Comparison of ENCODE assay signal across 18 mouse cellular contexts in genomic region chrX:57708501-57708900, GRCm38 (mm10).
DNase-seq lines count a peak whose midpoint lies in the region; ATAC-seq and TF ChIP-seq lines count a peak whose summit lies in the region.
"Had no signal": no experiment of that assay in that cellular context is flagged by ENCODE, and none has a peak within 500 bp of the region (broad histone marks: within the 10 kb centered on the region; RNA-seq: fewer than 3 reads in every experiment).

No protein-coding gene starts in this region.

- no peaks in the 10 kb centered on the region for H3K4me1 ChIP-seq in embryonic facial prominence, embryonic 11.5 days (ENCODE audit: control insufficient read depth, insufficient read depth, low read length)
- no peaks in the 10 kb centered on the region for H3K4me1 ChIP-seq in embryonic facial prominence, embryonic 10.5 days
- no peaks in the 10 kb centered on the region for H3K4me1 ChIP-seq in neural tube, embryonic 13.5 days (replicated peaks)
- H3K4me1 ChIP-seq in hindbrain, embryonic 15.5 days (replicated peaks) = no peaks in the 10 kb centered on the region
- no peaks in the 10 kb centered on the region for H3K4me1 ChIP-seq in midbrain, embryonic 15.5 days
- no peaks in the 10 kb centered on the region for H3K4me1 ChIP-seq in thymus, adult 2 months (replicated peaks; ENCODE audit: control insufficient read depth, insufficient read depth, low read length)
- H3K4me1 ChIP-seq: embryonic facial prominence, embryonic 12.5 days; liver, embryonic 15.5 days; stomach, embryonic 15.5 days had no signal

- no peaks in the 10 kb centered on the region for H3K27me3 ChIP-seq in embryonic facial prominence, embryonic 11.5 days (ENCODE audit: control insufficient read depth, insufficient read depth, low read length)
- H3K27me3 ChIP-seq in embryonic facial prominence, embryonic 10.5 days (replicated peaks; ENCODE audit: low read depth, poor library complexity, severe bottlenecking) = peaks cover 13% of the 10 kb centered on the region; the same call in 1 of the 2 replicates
- H3K27me3 ChIP-seq in neural tube, embryonic 13.5 days = no peaks in the 10 kb centered on the region
- no peaks in the 10 kb centered on the region for H3K27me3 ChIP-seq in hindbrain, embryonic 15.5 days
- H3K27me3 ChIP-seq in midbrain, embryonic 15.5 days (replicated peaks) = no peaks in the 10 kb centered on the region
- H3K27me3 ChIP-seq in thymus, adult 2 months (ENCODE audit: control insufficient read depth, insufficient read depth, low read length) = no peaks in the 10 kb centered on the region
- H3K27me3 ChIP-seq: embryonic facial prominence, embryonic 12.5 days; liver, embryonic 15.5 days; stomach, embryonic 15.5 days had no signal

- ATAC-seq in embryonic facial prominence, embryonic 11.5 days (replicated peaks; ENCODE audit: insufficient number of reproducible peaks, low FRiP score, low TSS enrichment, low read depth) = no peak
- ATAC-seq in neural tube, embryonic 13.5 days (ENCODE audit: low read depth) = no peak
- ATAC-seq in hindbrain, embryonic 15.5 days (ENCODE audit: low FRiP score, low read depth) = no peak
- ATAC-seq in midbrain, embryonic 15.5 days (replicated peaks) = no peak

- no peak for TF ChIP-seq CTCF in thymus, adult 2 months (IDR thresholded peaks at IDR 0.05; ENCODE audit: borderline replicate concordance, control insufficient read depth, extremely low read depth, insufficient read depth, low read length, poor library complexity)

- H3K27ac ChIP-seq in embryonic facial prominence, embryonic 11.5 days (replicated peaks; ENCODE audit: low read depth, low read length) = no peak overlapping the region
- H3K27ac ChIP-seq in embryonic facial prominence, embryonic 10.5 days (replicated peaks) = no peak overlapping the region
- no peak overlapping the region for H3K27ac ChIP-seq in neural tube, embryonic 13.5 days (replicated peaks)
- no peak overlapping the region for H3K27ac ChIP-seq in hindbrain, embryonic 15.5 days (replicated peaks)
- H3K27ac ChIP-seq in midbrain, embryonic 15.5 days = 0 out of 2 replicates have a peak overlapping the region, but pooled peaks have one; percentile 11
- H3K27ac ChIP-seq in thymus, adult 2 months (ENCODE audit: control insufficient read depth, insufficient read depth, low read length) = no peak overlapping the region
- H3K27ac ChIP-seq: embryonic facial prominence, embryonic 12.5 days; liver, embryonic 15.5 days; stomach, embryonic 15.5 days had no signal

- no peaks in the 10 kb centered on the region for H3K36me3 ChIP-seq in embryonic facial prominence, embryonic 11.5 days (replicated peaks; ENCODE audit: control insufficient read depth, insufficient read depth, low read depth, low read length)
- no peaks in the 10 kb centered on the region for H3K36me3 ChIP-seq in embryonic facial prominence, embryonic 10.5 days (replicated peaks)
- no peaks in the 10 kb centered on the region for H3K36me3 ChIP-seq in neural tube, embryonic 13.5 days
- H3K36me3 ChIP-seq in hindbrain, embryonic 15.5 days = no peaks in the 10 kb centered on the region
- no peaks in the 10 kb centered on the region for H3K36me3 ChIP-seq in midbrain, embryonic 15.5 days (replicated peaks)
- no peaks in the 10 kb centered on the region for H3K36me3 ChIP-seq in thymus, adult 2 months (ENCODE audit: control insufficient read depth, insufficient read depth, low read length)
- H3K36me3 ChIP-seq: embryonic facial prominence, embryonic 12.5 days; liver, embryonic 15.5 days; stomach, embryonic 15.5 days had no signal

- TF ChIP-seq POLR2A in thymus, adult 2 months (IDR thresholded peaks at IDR 0.05; ENCODE audit: control insufficient read depth, extremely low read depth, insufficient read depth, low read length, poor library complexity) = no peak

- no peak overlapping the region for H3K9ac ChIP-seq in embryonic facial prominence, embryonic 11.5 days (replicated peaks; ENCODE audit: low read length)
- no peak overlapping the region for H3K9ac ChIP-seq in neural tube, embryonic 13.5 days
- H3K9ac ChIP-seq in hindbrain, embryonic 15.5 days = no peak overlapping the region
- H3K9ac ChIP-seq in midbrain, embryonic 15.5 days = no peak overlapping the region
- H3K9ac ChIP-seq: embryonic facial prominence, embryonic 12.5 days; liver, embryonic 15.5 days; stomach, embryonic 15.5 days had no signal

- no peaks in the 10 kb centered on the region for H3K9me3 ChIP-seq in embryonic facial prominence, embryonic 11.5 days (replicated peaks; ENCODE audit: control insufficient read depth, low read length)
- H3K9me3 ChIP-seq in embryonic facial prominence, embryonic 10.5 days = no peaks in the 10 kb centered on the region
- H3K9me3 ChIP-seq in neural tube, embryonic 13.5 days = no peaks in the 10 kb centered on the region
- H3K9me3 ChIP-seq in hindbrain, embryonic 15.5 days = no peaks in the 10 kb centered on the region
- H3K9me3 ChIP-seq in midbrain, embryonic 15.5 days = no peaks in the 10 kb centered on the region
- H3K9me3 ChIP-seq: embryonic facial prominence, embryonic 12.5 days; liver, embryonic 15.5 days; stomach, embryonic 15.5 days had no signal

- 54% methylated on average over 6 of the region's 6 CpGs for WGBS in embryonic facial prominence, embryonic 11.5 days
- 56% methylated on average over 6 of the region's 6 CpGs for WGBS in embryonic facial prominence, embryonic 10.5 days
- 40% methylated on average over 6 of the region's 6 CpGs for WGBS in neural tube, embryonic 13.5 days
- WGBS in hindbrain, embryonic 15.5 days = 43% methylated on average over 6 of the region's 6 CpGs
- WGBS in midbrain, embryonic 15.5 days = 26% methylated on average over 6 of the region's 6 CpGs
- WGBS in thymus, adult 2 months = 96% methylated on average over 6 of the region's 6 CpGs

- peak; percentile 1 for DNase-seq in embryonic facial prominence, embryonic 11.5 days (ENCODE audit: low spot score)
- no peak for DNase-seq in embryonic facial prominence, embryonic 10.5 days (ENCODE audit: low spot score)
- DNase-seq in neural tube, embryonic 10.5 days (ENCODE audit: extremely low spot score, low spot score) = no peak
- DNase-seq in thymus, adult 2 months = no peak
- no peak for DNase-seq in urinary bladder, adult 18-20 months (ENCODE audit: low spot score in 2 of 2)
- DNase-seq: adrenal gland, adult 8-10 months; cerebellum, postnatal 14 days; gastrocnemius, postnatal 36 days; kidney, adult 11 months; kidney, postnatal 10 days; thymus, adult 18-20 months had no signal

- H3K4me3 ChIP-seq in embryonic facial prominence, embryonic 11.5 days (ENCODE audit: low read depth, low read length) = no peak overlapping the region
- H3K4me3 ChIP-seq in embryonic facial prominence, embryonic 10.5 days = no peak overlapping the region
- no peak overlapping the region for H3K4me3 ChIP-seq in neural tube, embryonic 13.5 days
- H3K4me3 ChIP-seq in hindbrain, embryonic 15.5 days = no peak overlapping the region
- no peak overlapping the region for H3K4me3 ChIP-seq in midbrain, embryonic 15.5 days
- no peak overlapping the region for H3K4me3 ChIP-seq in thymus, adult 2 months (ENCODE audit: control insufficient read depth, insufficient read depth, low read length)
- H3K4me3 ChIP-seq: embryonic facial prominence, embryonic 12.5 days; erythroblast, embryonic 14.5 days; liver, embryonic 15.5 days; stomach, embryonic 15.5 days had no signal

- no peak overlapping the region for H3K4me2 ChIP-seq in embryonic facial prominence, embryonic 11.5 days (ENCODE audit: low read depth, low read length)
- 0 out of 2 replicates have a peak overlapping the region, but pooled peaks have one; percentile 18 for H3K4me2 ChIP-seq in neural tube, embryonic 13.5 days
- 0 out of 2 replicates have a peak overlapping the region, but pooled peaks have one; percentile 17 for H3K4me2 ChIP-seq in hindbrain, embryonic 15.5 days
- H3K4me2 ChIP-seq in midbrain, embryonic 15.5 days = no peak overlapping the region
- H3K4me2 ChIP-seq: embryonic facial prominence, embryonic 12.5 days; liver, embryonic 15.5 days; stomach, embryonic 15.5 days had no signal

Comparison
In these comparisons a context has a peak if more than half of its experiments do, and no peak if none do; other contexts are left out.
1. H3K4me2 ChIP-seq: peak in neural tube, embryonic 13.5 days (single experiment) and hindbrain, embryonic 15.5 days (single experiment); none in embryonic facial prominence, embryonic 11.5 days (single experiment) and midbrain, embryonic 15.5 days (single experiment).